Mouse (Mus musculus) heart, embryonic 16.5 days (tissue): ENCODE data around the gene Rph3al. TPM values are rescaled to one million over a fixed set of nuclear protein-coding genes. Genes with fewer than 3 reads are reported as not detected.
A peak's percentile ranks its signal among the peaks of the same experiment; 100 is the strongest.

Experiments
- ATAC-seq: fragments of 200-750 bp; cut with Nextera tagmentation; replicated peaks from 2 replicates; pipeline ENCODE4 v1.8.0; 2017; ENCODE audit warnings: moderate number of reproducible peaks; ENCODE audit not compliant: insufficient read depth, low FRiP score; ENCODE audit errors: extremely low read depth
- H3K27ac ChIP-seq: fragments of 300-500 bp; sonication (generic); 2 replicates; pipeline ENCODE4 v1.5.1; 2014; ENCODE audit warnings: mild to moderate bottlenecking, low read length, control low read depth, moderate library complexity
- H3K27me3 ChIP-seq: fragments of 300-500 bp; sonication (generic); 2 replicates; pipeline ENCODE4 v1.6.1; 2014; ENCODE audit warnings: low read length, mixed read lengths; ENCODE audit not compliant: control insufficient read depth, insufficient read depth
- H3K36me3 ChIP-seq: fragments of 300-500 bp; sonication (generic); 2 replicates; pipeline ENCODE4 v1.6.1; 2014; ENCODE audit not compliant: control insufficient read depth, insufficient read depth
- H3K4me1 ChIP-seq: fragments of 300-500 bp; sonication (generic); 2 replicates; pipeline ENCODE4 v1.6.1; 2014; ENCODE audit warnings: low read length, mixed read lengths; ENCODE audit not compliant: control insufficient read depth, insufficient read depth
- H3K4me2 ChIP-seq: fragments of 300-500 bp; sonication (generic); 2 replicates; pipeline ENCODE4 v1.6.1; 2014; ENCODE audit warnings: low read depth, mild to moderate bottlenecking, control low read depth, low read length
- H3K4me3 ChIP-seq: fragments of 300-500 bp; sonication (generic); 2 replicates; pipeline ENCODE4 v1.5.1; 2014; ENCODE audit warnings: mild to moderate bottlenecking, control low read depth, low read length
- H3K9ac ChIP-seq: fragments of 300-500 bp; sonication (generic); 2 replicates; pipeline ENCODE4 v1.6.1; 2014; ENCODE audit warnings: low read length, control low read depth
- H3K9me3 ChIP-seq: fragments of 300-500 bp; sonication (generic); replicated peaks from 2 replicates; pipeline ENCODE4 v1.6.1; 2016; ENCODE audit warnings: low read length; ENCODE audit not compliant: control insufficient read depth
- WGBS: fragments of 180-500 bp; shearing (Covaris S2); extraction: QIAGEN DNeasy Blood & Tissue Kit; methylation state at CpG from one replicate; pipeline ENCODE4 v1.1.7; 2014; 5-methylcytosine and 5-hydroxymethylcytosine counted together
- polyA plus RNA-seq: library from polyadenylated mRNA; unstranded; fragments of >200 nt; fragmentation: Nextera tagmentation; extraction: Ambion mirVana; gene quantifications from 2 replicates; pipeline ENCODE4 v1.2.1, GENCODE M21; 2015

The Rph3al gene
- polyA plus RNA-seq, 1 experiment from 2014 or later, result 6.6 TPM

DNA sequence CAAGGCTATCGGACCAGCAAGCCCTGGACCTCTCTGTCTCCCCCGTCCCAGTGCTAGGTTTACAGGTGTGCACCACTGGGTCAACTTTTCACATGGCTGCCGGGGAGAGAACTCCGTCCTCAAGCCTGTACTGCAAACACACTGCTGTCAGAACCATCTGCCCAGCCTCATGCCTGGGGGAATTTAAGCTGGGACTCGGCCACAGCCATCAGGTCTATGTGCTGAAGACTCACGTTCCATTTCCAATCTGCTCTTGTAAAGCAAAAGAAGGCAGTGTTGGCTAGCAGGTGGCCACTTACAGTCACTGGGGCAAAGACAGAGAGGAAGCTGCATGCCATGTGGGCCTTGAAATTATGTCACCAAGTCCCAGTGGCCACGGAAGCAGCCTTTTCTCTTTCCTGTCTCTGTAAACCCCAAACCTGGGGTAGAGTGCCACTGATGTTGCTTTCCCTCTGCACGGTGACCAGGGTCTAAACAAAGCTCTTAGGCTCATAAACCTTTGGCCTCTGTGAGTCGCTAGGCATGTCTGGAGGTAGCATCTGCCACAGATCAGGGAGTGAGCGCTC, 99.3 kb downstream of the Rph3al start:
- H3K36me3 ChIP-seq, result no peaks in the 10 kb centered on the region
- H3K27me3 ChIP-seq, result no peaks in the 10 kb centered on the region
- no peak for ATAC-seq
- WGBS, result 76% methylated on average over 10 of the region's 10 CpGs
- H3K9ac ChIP-seq, result no peak overlapping the region
- no peak overlapping the region for H3K4me2 ChIP-seq
- no peaks in the 10 kb centered on the region for H3K9me3 ChIP-seq
- no peaks in the 10 kb centered on the region for H3K4me1 ChIP-seq
- H3K27ac ChIP-seq, result no peak overlapping the region
- no peak overlapping the region for H3K4me3 ChIP-seq

DNA sequence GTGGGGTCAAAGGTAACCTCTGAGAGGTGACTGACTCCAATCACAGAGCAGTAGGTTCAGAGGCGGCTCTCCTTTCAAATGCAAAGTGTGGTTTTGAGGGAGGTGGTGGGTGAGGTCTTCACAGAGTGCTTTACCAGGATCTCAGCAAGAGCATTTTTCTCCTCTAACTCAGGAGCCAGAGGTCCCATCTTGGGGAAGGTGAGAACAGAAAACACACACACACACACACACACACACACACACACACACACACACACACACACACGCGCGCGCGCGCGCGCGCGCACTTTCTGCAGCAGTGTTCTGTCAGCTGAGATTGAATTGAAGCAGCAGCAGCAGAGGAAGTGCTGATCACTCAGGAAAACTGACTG, 102.0 kb downstream of the Rph3al start:
- Histone ChIP-seq H3K4me1 (no peaks in the 10 kb centered on the region), H3K27ac (no peak overlapping the region), H3K4me3 (no peak overlapping the region), H3K36me3 (no peaks in the 10 kb centered on the region), H3K27me3 (no peaks in the 10 kb centered on the region), H3K9ac (no peak overlapping the region), H3K4me2 (no peak overlapping the region), H3K9me3 (no peaks in the 10 kb centered on the region)
- WGBS, result 69% methylated on average over 11 of the region's 11 CpGs
- no peak for ATAC-seq

DNA sequence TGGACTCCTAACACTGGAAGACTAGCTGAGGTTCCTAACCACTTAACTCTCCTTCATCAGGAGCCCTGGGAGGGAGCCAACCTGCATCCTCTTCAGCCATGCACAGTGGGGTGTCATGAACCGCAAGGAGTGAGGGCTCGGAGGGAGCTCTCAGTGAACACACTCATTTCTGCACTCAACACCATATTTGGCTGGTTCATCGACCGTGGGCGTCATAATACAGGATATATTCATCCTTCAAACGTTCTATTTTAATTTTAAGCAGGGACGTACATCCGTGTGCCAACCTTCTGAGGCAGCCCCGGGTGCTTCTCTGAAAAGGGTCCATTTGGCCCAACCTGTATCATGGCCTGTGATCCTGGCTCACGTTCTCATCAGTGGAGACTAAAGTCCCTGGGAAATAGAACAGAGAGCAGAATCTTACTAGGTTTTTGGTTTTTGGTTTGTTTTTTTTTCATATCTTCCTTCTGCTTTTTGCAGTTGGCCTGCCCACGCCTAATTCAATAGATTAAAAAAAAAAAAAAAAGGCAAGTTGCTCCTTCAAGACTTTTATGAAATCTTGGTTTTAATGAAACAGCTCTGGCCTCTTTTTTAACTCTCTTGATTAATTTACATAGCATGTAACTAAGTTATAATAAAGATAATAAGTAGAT, 102.5 kb downstream of the Rph3al start:
- Histone ChIP-seq H3K27me3 (no peaks in the 10 kb centered on the region), H3K9me3 (no peaks in the 10 kb centered on the region), H3K36me3 (no peaks in the 10 kb centered on the region), H3K4me3 (no peak overlapping the region), H3K4me1 (no peaks in the 10 kb centered on the region), H3K27ac (no peak overlapping the region), H3K9ac (no peak overlapping the region), H3K4me2 (no peak overlapping the region)
- ATAC-seq, result no peak
- 74% methylated on average over 11 of the region's 11 CpGs for WGBS

DNA sequence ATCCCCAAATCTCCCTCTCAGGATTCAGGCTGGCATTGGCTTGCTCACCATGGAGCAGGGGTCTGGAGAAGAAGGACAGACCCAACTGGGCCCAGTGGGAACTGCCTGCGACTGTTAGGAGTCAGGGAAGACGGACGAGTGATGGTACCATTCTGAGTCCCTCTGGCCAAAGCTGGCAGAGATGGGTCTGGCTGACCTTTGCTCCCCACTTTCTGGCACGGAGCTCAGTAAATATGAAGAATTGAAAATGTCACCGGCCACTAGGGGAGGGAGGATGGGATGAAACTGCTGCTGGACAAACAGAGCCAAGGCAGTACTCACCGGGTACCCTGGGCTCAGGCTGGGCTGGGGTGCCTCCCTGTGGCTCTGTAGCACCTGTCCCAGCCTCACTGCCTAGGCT, 105.1 kb downstream of the Rph3al start:
- H3K27ac ChIP-seq, result no peak overlapping the region
- 90% methylated on average over 6 of the region's 6 CpGs for WGBS
- H3K36me3 ChIP-seq, result no peaks in the 10 kb centered on the region
- no peaks in the 10 kb centered on the region for H3K27me3 ChIP-seq
- no peak overlapping the region for H3K4me3 ChIP-seq
- H3K4me2 ChIP-seq, result no peak overlapping the region
- 0 out of 2 replicates have a peak, but pooled peaks cover 2% of the 10 kb centered on the region for H3K9me3 ChIP-seq
- no peak for ATAC-seq
- no peaks in the 10 kb centered on the region for H3K4me1 ChIP-seq
- no peak overlapping the region for H3K9ac ChIP-seq

DNA sequence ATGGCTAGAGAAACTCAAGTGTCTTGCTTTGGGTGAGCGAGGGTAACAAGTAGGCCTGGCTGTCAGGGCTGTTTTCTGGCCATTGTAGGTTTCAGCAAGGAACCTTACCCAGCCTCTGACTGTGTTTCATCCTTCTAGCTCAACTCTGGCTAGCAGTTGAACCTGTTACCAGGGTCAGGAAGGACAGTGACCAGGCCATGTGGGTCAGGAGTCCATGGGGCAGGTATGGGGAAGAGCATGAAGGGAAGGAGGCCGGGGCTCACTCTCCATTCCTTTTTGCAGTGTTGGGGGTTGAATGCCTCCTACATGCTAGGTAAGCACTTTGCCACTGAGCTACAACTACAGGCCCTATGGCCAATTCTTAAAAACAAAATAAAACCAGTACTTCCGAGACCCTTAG, 107.8 kb downstream of the Rph3al start:
- WGBS, result 90% methylated on average over 3 of the region's 3 CpGs
- no peak for ATAC-seq

DNA sequence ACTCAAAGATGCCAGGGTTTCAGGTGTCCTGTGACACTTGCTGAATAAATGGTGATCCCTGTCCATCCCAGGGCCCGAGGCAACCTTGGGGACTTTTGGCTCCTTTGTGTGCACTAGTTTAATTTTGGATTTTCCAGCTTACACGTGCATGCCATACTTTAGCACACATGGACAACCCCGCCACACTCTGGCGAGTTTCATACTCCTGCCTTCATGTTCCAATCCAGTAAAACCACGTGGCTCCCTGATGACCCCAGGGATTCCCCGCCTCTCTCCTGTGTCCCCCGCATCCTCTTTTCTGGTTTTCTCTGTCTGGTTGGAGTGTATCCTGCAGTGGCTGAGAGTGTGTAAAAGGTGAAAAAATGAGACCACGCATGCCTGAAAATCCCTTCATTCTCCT, 110.8 kb downstream of the Rph3al start:
- ATAC-seq, result no peak
- H3K4me2 ChIP-seq, result no peak overlapping the region
- no peak overlapping the region for H3K9ac ChIP-seq
- no peak overlapping the region for H3K27ac ChIP-seq
- H3K36me3 ChIP-seq, result no peaks in the 10 kb centered on the region
- 0 out of 2 replicates have a peak, but pooled peaks cover 2% of the 10 kb centered on the region for H3K9me3 ChIP-seq
- H3K4me1 ChIP-seq, result no peaks in the 10 kb centered on the region
- H3K4me3 ChIP-seq, result no peak overlapping the region
- H3K27me3 ChIP-seq, result no peaks in the 10 kb centered on the region
- 75% methylated on average over 8 of the region's 8 CpGs for WGBS

More for the DNA sequence above, 107.8 kb downstream of the Rph3al start:
- H3K27ac ChIP-seq, result no peak overlapping the region
- no peak overlapping the region for H3K4me3 ChIP-seq
- no peak overlapping the region for H3K9ac ChIP-seq
- H3K4me2 ChIP-seq, result no peak overlapping the region
- H3K9me3 ChIP-seq, result 0 out of 2 replicates have a peak, but pooled peaks cover 2% of the 10 kb centered on the region
- H3K4me1 ChIP-seq, result no peaks in the 10 kb centered on the region
- no peaks in the 10 kb centered on the region for H3K36me3 ChIP-seq
- no peaks in the 10 kb centered on the region for H3K27me3 ChIP-seq

DNA sequence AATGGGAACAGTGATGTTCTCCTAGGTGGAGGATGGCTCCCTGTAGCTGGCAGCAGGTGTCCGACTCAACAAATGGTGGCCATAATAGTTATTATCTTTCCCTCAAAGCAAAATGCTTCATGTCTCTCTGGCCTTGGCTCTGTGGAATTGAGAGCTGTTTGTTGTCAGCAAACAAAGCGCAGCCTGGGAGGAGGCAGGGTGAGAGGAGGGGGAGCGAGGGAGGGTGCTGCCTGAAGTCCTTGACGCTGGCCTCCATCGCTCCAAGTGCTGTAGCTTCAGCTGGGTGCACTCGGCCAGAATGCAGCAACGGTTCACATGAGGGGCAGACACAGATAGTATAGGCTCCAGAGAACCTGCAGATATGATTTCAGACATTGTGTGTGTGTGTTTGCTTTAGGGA, 114.7 kb downstream of the Rph3al start:
- ATAC-seq, result no peak
- no peak overlapping the region for H3K9ac ChIP-seq
- whole genome bisulfite sequencing, result 40% methylated on average over 7 of the region's 7 CpGs

DNA sequence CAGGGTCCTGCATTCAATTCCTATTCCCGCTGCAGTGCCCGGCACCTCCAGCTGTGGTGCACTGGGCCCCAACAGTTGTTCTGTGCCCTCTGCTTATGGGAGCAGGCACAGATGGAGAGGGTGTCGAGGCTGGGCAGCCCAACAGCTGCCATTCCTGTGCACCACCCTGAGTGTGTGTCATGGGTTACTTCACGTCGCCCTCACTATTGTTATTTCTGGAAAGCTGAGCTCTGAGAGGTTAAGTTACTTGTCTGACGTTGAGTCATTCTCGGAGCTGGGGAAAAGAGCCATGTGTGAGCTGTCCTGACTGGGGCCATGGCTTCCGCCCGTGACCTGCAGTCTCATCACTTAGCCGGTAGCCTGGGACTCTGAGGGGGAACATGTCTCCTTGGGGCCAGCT, 125.1 kb downstream of the Rph3al start:
- Histone ChIP-seq H3K4me2 (no peak overlapping the region), H3K27ac (peak overlapping the region; percentile 40; the same call in 1 of the 2 replicates), H3K9me3 (no peaks in the 10 kb centered on the region), H3K36me3 (no peaks in the 10 kb centered on the region), H3K4me1 (peaks cover 23% of the 10 kb centered on the region), H3K9ac (no peak overlapping the region), H3K4me3 (no peak overlapping the region), H3K27me3 (no peaks in the 10 kb centered on the region)
- no peak for ATAC-seq
- WGBS, result 40% methylated on average over 10 of the region's 10 CpGs

More for the DNA sequence above, 114.7 kb downstream of the Rph3al start:
- peaks cover 2% of the 10 kb centered on the region; the same call in 1 of the 2 replicates for H3K27me3 ChIP-seq
- H3K9me3 ChIP-seq, result no peaks in the 10 kb centered on the region
- H3K4me1 ChIP-seq, result no peaks in the 10 kb centered on the region
- no peak overlapping the region for H3K4me3 ChIP-seq
- no peaks in the 10 kb centered on the region for H3K36me3 ChIP-seq
- no peak overlapping the region for H3K4me2 ChIP-seq
- no peak overlapping the region for H3K27ac ChIP-seq

DNA sequence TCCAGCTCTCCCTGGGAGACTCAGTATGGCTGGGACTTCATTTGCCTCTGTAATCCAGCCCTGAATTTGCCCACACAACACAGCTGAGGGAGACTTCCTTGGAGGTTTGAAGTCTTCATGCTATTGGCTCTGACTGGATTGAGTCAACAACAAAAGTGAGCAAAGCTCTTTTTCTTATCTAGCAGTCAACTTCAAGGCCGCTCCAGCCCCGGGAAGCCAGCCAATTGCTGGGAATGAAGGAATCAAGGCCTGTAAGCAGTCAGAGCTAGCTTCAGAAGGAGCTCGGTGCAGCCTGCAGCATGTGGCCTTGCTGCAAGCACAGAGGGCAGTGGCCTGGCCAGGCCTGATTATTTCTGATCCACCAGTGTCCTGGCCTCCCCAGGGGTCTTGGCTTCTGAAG, 126.3 kb downstream of the Rph3al start:
- 8% methylated on average over 3 of the region's 3 CpGs for WGBS
- Histone ChIP-seq H3K36me3 (no peaks in the 10 kb centered on the region), H3K4me2 (no peak overlapping the region), H3K9me3 (no peaks in the 10 kb centered on the region), H3K4me3 (no peak overlapping the region), H3K9ac (0 out of 2 replicates have a peak overlapping the region, but pooled peaks have one; percentile 8), H3K4me1 (peaks cover 23% of the 10 kb centered on the region), H3K27ac (peak overlapping the region; percentile 89), H3K27me3 (no peaks in the 10 kb centered on the region)
- ATAC-seq, result peak; percentile 85
